Mouse (Mus musculus): ENCODE data around the gene Sema7a. TPM values are rescaled to one million over a fixed set of nuclear protein-coding genes. Genes with fewer than 3 reads are reported as not detected.

The Sema7a gene
- 0.44 and 0.55 TPM in 2 replicates for total RNA-seq (2017)

- ATAC-seq (replicated peaks; ENCODE audit: low read depth, poor library complexity, severe bottlenecking): peak; percentile 69
Measured at GRCm38 (mm10) chr9:57939431-57940348, at the start of gene Sema7a. Gene Sema7a, plus strand, starts transcription at chr9:57940112.

DNA sequence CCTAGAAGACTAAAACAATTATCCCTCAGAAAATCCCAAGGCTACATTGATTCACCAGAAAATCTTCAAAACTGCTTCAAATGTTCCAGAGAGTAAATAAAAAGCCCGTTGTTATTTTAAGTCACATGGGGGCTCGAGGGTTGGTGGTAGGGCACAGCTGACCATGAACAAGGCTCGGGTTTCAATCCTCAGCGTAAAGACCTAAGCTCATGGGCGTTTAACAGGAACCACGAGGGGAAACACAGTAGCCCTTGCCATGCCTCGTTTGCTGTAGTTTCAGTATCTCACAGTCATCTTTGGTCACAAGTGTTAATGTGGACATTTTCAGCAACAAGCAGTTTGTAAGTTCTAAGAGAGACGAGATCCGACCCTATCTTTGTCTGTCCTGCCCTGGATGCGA is 39.4 kb upstream of the Sema7a start:
- ATAC-seq (replicated peaks; ENCODE audit: low read depth, poor library complexity, severe bottlenecking): no peak

DNA sequence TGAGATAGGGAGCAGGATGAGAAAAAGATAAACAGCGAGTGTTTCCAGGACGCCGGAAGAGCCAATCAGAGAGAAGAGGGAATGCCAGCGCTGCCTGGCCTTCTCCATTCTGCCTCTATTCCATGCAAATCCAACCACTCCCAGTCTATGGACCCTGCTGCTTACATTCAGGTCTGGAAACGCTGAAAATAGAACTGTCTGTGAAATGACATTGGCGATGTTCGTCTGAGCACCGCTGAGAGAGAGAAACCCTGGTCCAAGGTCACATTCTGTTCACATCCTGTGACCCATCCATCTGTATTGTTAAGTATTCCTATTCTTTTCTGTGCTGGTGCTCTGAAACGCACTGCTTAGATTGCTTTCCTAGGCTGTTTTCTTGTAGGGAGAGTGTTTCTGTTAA is 38.7 kb upstream of the Sema7a start:
- ATAC-seq (replicated peaks; ENCODE audit: low read depth, poor library complexity, severe bottlenecking): no peak

DNA sequence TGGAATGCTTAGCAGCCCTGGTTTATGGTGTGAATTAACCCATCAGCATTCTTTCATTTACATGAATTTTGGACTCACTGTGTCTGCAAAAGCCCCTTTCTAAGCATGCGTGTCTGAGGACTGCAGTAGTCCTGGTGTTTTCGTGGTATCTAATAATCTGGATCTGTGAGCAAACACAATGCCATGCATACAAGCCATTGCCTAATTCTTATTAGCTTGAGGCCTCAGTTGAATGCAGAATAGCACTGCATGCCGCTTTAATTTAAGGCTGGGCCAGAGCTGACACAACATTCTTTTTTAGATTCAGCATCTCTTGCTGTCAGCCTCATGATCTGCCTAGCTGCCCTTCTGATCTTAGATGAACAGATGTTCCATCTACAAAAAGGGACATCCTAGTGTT is 38.3 kb upstream of the Sema7a start:
- ATAC-seq (replicated peaks; ENCODE audit: low read depth, poor library complexity, severe bottlenecking): no peak

- no peak for ATAC-seq (replicated peaks; ENCODE audit: low read depth, poor library complexity, severe bottlenecking)
Measured at GRCm38 (mm10) chr9:57902132-57902531, 37.8 kb upstream of the Sema7a start.

DNA sequence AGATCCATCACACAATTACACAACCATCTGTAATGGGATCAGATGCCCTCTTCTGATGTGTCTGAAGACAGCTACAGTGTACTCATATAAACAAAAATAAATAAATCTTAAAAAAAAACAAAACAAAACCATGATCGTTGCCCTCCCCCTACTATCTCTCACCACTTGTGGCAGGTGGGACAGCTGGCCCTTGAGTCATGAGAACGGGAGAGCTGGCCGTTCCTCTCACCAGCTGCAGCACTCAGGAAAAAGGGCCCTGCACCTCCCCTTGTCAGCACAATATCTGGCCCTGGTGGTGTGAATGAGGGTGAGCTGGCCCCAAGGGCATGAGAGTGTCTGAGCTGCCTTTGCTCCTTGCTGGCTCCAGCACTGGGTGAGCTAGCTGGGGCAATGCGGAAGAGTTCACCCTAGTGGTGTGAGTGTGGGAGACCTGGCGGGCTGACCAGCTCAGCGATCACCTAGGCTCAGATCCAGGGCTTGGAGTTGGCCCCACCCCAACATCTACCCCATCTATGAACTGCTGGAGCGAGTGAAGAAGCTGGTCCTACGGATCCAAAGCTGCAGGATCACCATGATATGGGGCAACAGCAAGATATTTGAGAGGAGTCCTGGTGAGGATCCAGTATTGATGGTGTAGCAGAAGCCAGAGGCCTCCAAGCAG is 36.2 kb upstream of the Sema7a start:
- ATAC-seq (replicated peaks; ENCODE audit: low read depth, poor library complexity, severe bottlenecking): no peak

- ATAC-seq (replicated peaks; ENCODE audit: low read depth, poor library complexity, severe bottlenecking): no peak
Measured at GRCm38 (mm10) chr9:57904250-57904644, 35.7 kb upstream of the Sema7a start.

- 0 out of 2 replicates have a peak, but pooled peaks have one; percentile 23 for ATAC-seq (replicated peaks; ENCODE audit: low read depth, poor library complexity, severe bottlenecking)
Measured at GRCm38 (mm10) chr9:57907206-57907605, 32.7 kb upstream of the Sema7a start.

DNA sequence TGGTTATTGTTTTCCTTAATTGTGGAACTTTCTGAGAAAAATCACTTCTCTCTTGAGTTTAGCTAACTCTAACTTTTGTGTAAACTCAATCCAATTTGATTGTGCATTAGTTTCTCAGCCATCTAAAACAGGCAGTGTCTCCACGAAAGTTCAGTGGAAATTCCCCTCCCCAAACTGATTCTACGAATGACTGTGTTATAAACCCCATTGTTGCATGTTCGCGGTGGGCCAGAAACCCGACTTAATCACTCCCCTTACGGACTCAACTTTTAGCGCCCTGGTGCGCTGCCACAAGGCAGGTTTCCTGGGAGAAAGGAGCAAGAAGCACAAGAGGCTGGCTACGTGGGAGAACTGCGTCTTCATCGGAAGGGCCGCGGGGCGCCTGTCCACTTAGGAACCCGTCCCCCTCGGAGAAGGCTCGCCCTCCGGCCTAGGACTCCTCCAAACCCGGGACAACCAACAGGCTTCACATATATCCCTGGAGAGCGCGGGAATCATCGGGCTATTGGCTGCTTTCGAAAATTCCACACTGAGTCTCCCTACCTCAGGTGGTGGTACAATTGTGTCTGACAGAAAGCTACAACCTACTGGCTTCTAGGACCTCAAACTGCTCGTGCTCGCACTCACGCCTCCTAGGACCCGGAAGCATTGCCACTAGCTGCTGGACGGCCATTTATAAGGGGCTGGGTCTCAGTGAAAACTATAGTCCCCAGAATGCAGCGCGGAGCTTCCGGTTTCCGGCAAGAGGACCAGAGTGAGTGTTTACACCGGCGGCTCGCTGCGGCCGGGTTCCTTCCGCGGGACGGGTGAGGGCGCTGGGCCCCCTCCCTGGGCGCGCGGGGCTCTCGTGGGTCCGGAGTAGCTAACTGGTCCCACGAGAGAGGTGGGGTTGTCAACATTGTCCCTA is 29.4 kb upstream of the Sema7a start, which contains the start of gene Ubl7:
Gene Ubl7, plus strand, starts transcription at position 726 of the 907 bp plus-strand sequence.
- ATAC-seq (replicated peaks; ENCODE audit: low read depth, poor library complexity, severe bottlenecking): peak; percentile 99

- no peak for ATAC-seq (replicated peaks; ENCODE audit: low read depth, poor library complexity, severe bottlenecking)
Measured at GRCm38 (mm10) chr9:57912571-57912970, 27.3 kb upstream of the Sema7a start.

DNA sequence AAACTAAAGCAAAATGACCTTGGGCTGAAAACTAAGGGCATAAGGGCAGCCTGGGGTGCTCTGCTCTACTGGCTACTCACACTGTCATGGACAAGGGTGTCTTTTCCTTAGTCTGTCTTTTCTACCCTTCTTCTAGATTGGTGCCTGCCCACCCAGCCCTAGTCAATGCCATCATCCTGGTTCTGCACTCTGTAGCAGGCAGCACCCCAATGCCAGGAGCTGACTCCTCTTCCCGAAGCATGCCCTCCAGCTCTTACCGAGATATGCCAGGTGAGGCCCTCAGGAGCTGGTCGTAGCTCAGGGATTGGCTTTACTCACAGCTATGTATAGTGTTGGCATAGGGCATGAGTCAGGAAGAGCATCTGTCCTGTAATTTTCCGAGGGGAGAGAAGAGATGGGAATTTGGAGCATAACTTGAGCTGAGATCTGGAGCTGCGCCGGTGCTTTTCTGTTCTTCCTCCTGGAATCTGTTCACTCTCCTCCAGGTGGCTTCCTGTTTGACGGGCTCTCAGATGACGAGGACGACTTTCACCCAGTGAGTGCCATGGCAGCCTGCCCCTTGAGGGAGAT is 18.3 kb upstream of the Sema7a start:
- no peak for ATAC-seq (replicated peaks; ENCODE audit: low read depth, poor library complexity, severe bottlenecking)

DNA sequence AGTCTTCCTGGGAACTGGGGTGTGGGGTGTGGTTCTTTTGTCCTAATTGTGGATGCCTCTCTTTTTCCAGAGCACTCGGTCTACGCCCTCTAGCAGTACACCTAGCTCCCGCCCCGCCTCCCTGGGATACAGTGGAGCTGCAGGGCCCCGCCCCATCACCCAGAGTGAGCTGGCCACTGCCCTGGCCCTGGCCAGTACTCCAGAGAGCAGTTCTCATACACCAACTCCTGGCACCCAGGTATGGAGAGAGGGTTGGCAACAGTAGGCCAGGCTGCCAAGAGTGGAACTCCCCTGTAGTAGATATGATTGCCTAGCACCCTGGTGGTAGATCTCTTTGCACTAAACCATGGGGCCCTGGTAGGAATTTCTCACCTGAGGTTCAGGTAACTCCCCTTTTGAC is 17.5 kb upstream of the Sema7a start:
- no peak for ATAC-seq (replicated peaks; ENCODE audit: low read depth, poor library complexity, severe bottlenecking)

GRCm38 (mm10) chr9:57923046-57923445 is 16.9 kb upstream of the Sema7a start:
- no peak for ATAC-seq (replicated peaks; ENCODE audit: low read depth, poor library complexity, severe bottlenecking)

GRCm38 (mm10) chr9:57931166-57931767 is 8.6 kb upstream of the Sema7a start:
- ATAC-seq (replicated peaks; ENCODE audit: low read depth, poor library complexity, severe bottlenecking): 0 out of 2 replicates have a peak, but pooled peaks have one; percentile 20

DNA sequence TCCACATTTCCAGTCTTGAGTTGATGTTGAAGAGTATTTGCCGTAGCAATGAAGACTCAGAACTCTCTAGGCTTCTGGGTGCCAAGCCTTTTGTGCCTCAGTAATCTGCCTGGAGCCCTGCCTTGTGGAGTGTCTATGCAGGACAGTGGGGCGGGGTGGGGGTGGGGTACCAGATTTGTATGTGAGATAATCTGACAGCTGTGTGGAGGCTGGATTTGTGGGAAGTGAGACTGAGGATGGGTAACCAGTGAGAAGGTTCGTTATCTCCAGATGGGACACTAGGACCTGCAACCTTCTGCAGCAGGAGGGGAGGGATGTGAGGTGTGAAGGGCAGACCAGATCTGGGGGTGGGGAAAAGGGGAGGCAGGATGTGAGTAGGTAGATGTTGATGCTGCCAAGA is 7.7 kb upstream of the Sema7a start:
- no peak for ATAC-seq (replicated peaks; ENCODE audit: low read depth, poor library complexity, severe bottlenecking)

GRCm38 (mm10) chr9:57932831-57933602 is 6.9 kb upstream of the Sema7a start:
- peak; percentile 30; the same call in 1 of the 2 replicates for ATAC-seq (replicated peaks; ENCODE audit: low read depth, poor library complexity, severe bottlenecking)

DNA sequence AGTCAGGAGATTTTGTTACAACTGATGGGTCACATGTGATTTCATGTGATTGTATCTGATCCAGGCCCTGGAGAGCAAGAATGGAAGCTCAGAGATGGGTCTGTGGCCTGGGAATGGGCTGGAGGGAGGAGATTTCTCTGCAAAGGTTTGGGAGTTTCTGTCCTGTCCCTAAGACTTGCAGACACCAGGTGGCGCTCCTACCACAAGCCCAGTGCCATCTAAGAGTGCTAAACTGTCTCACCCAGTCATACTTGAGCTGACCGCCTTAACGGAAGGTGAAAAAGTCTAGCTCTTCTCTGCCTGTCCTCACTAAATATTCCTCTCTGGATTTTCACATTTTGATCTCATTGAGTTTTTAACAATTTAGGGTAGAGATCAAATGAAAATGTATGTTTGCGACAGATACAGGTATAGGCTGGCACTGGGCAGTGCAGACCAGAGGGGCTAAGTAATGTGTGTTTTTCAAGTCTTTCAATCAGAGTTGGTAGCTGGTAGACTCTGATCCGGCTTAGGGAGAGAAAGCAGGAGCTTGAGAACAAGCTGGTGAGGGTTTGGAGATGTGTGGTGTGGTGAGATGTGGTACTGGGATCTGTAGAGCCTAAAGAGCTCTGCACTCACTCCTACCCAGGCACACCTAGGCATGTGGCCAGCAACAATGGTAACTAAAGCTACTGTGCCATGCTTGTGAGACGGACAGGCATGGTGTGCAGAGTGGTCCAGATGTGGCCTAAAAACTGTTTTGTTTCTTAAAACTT is 4.1 kb upstream of the Sema7a start:
- ATAC-seq (replicated peaks; ENCODE audit: low read depth, poor library complexity, severe bottlenecking): peak; percentile 68

- no peak for ATAC-seq (replicated peaks; ENCODE audit: low read depth, poor library complexity, severe bottlenecking)
Measured at GRCm38 (mm10) chr9:57937171-57937570, 2.7 kb upstream of the Sema7a start.
